Mouse (Mus musculus): Measurements from ENCODE around the gene Itpkc.

DNA sequence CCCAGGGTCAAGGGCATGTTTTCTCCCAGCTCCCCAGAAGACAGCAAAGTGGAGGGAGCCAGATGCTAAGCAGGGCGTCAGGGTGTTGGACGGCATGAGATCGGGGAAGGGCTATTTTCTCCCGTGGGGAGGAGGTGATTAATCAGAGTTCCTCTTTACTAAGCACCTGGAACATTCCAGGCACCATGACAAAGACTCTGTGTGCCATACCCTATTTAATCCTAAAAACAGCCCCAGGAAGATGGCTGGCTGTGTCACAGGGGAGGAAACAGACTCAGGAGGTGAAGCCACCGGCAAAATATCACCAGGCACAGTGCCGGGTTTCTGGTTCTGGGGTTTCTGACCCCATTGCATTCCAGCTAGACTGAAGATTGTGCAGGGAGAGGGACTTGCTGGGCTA is 6.5 kb downstream of the Itpkc start:
- TF ChIP-seq CTCF (IDR thresholded peaks at IDR 0.05; ENCODE audit: low read depth): no peak
- TF ChIP-seq EP300 (IDR thresholded peaks at IDR 0.05; ENCODE audit: low read depth): no peak
